Mouse (Mus musculus): ENCODE data around the gene Tspan11.

Gene Tspan11

GRCm38 (mm10) chr6:127942421-127942820 is 55.0 kb downstream of the Tspan11 start:
- no peak for DNase-seq

GRCm38 (mm10) chr6:127945725-127946124 is 58.3 kb downstream of the Tspan11 start:
- DNase-seq = peak; percentile 90 to 93

DNA sequence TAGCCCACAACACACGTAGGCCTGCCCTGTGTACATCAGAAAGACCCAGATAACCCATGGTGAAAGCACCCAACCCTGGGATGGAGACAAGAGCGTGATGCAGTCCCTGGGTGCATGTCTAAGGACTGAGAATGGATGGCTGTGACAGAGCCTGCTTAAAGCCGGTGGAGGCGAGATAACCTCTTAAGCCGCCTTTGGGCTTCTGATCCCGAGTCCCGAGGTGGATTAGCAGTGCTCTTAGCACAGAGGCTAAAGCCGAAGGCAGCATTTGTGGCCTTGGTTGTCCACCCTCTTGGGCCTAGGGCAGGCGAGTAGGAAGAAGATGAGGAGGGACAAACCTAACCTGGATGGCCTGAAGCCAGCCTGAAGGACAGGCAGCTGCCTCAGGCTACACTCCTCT is 61.3 kb downstream of the Tspan11 start:
- no peak for DNase-seq

DNA sequence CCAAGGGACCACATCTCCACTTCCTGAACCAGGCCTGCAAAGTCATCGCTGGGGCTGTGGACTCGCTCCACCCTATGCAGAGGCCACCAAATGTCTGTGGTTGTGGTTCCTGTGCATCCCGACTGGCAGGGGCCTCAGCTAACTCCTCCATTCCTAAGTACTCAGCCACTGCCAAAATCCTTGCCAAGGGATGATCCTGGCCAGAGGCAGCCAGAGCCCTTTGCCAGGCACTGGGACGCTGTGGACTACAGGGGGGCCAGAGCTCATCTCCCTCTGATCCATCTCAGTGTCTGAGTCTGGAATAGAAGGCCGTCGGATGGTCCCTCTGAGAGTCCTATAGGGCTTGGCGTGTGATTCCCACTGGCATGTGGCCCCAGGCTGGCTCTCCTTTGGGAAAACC is 62.5 kb downstream of the Tspan11 start:
- no peak for DNase-seq

DNA sequence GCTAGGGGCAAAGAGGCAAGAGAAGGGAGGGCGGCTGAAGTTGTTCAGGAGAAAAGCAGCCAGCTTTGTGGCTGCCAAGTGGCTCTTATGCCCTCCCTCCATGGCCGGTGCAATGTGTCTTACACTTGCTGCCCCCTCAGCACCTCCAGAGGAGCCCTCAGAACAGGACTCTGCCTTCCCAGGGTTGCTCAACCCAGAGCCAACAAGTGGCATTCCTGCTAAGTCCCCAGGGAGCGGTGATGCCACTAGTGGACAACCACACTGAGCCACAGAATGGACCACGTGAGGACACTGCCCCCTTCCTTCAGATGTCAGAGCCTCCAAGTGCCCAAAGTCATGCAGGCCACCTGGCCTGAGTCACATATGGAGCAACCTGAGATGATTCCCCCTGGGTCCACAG is 65.7 kb downstream of the Tspan11 start:
- DNase-seq = no peak

GRCm38 (mm10) chr6:127956172-127956571 is 68.8 kb downstream of the Tspan11 start:
- DNase-seq = no peak

DNA sequence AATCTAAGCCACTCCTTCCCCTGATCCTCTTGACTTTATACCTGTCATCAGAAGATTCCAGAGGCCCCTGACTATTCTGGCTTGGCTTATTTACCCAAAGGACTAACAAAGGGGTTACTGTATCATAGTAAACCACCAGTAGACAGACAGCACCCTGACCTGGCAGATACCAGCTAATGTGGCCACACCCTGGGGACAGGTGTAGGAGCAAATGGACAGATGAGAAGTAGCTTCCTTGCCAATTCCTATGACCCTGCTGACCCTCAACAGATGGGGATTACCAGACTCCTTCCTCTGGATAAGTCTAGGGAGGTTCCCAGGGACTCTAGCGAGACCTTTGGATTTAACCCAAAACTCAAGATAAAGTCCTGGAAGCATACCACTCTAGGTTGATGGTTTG is 72.8 kb downstream of the Tspan11 start:
- DNase-seq = no peak

DNA sequence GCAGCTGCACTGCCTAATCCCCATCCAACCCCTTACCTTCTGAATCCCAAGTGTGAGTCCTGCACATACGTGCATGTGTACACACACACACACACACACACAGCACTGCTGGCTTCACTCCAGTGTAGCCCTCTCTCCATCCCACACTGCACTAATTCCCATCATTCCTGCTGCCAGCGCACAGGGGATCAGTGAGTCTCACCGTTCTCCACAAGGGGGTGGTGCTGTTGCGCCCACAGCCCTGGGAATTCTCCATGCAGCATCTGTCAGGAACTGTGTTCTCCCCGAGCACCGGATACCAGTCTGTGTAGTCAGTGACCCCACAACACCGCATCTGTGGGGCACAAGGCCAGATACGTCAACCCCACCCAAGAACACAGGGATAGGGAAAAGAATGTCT is 78.1 kb downstream of the Tspan11 start:
- peak in 1 of 2 experiments; percentile 57 for DNase-seq

GRCm38 (mm10) chr6:127969709-127970108 is 82.3 kb downstream of the Tspan11 start:
- no peak for DNase-seq

DNA sequence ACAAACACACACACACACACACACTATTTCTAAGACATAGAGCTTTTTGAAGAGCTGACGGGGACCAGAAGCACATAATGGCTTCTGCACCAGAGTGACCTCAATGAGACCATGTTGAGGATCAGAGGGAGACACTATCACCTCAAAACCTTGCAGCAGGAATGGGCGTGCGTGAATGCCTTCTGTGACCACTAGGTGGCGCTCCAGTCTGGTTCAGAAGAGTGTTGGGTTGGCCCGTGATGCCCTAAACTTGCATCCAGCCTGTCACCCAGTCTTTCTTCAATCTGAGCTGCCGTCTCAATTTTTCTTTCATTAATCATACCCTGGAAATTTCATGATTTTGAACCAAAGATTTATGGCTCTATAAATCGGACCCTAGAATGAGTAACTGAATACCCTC is 82.7 kb downstream of the Tspan11 start:
- peak; percentile 95 to 96 for DNase-seq

GRCm38 (mm10) chr6:127970848-127971247 is 83.5 kb downstream of the Tspan11 start:
- no peak for DNase-seq

DNA sequence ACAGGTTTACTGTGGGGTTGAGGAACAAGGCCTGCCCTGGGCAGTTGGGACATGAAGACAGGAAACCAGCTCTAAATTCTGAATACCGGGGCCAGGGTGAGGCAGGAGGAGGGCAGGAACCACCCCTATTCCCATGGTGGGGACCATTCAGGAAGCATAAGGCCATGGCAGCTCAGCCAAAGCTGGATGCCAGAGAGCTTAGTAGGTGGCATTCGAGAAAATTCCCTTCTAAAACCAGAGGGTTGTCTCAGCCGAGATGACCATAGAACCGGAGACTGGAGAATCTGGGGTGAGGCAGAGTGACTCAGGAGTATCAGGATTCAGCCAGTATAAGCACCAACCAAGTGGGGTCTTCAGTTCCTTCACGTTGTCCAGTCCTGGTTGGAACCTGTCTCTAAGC is 84.5 kb downstream of the Tspan11 start:
- no peak for DNase-seq

GRCm38 (mm10) chr6:127973553-127973952 is 86.2 kb downstream of the Tspan11 start:
- DNase-seq = no peak

DNA sequence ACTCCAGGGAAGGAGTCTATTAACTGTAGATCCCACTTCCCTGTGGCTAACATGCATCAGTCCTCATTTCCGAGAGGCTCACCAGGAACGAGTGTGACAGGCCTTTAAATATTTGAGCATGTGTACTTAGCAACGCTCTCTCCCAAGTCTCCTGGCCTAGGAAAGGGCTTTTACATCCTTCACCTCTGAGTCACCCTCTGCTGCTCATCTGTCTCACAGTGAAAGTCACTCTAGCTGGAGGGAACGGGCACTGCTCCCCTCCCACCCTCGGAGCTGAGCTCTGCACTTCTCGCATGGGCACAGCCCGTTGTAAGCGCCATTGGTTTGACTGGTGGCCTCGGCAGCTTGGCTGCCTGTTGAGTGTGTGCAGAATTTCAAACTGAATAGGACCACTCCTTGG is 86.6 kb downstream of the Tspan11 start:
- no peak for DNase-seq

DNA sequence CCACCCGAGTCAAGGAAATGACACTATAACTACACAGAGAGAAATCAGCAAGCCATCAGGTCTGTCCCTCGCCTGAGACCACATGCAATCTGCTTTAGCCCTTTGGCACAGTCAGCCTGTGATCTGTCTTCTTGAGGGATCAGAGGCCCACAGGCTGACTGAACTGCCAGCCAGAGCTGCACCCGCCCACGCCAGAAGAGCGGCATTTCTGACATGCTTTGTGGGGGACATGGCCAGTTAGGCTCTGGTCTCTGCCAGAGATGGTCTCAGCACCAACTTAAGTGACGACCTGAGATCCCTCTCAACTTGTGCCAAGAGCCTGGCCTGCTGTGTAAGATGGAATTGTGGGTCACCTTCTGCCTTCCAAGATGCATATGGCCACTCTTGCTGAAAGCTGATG is 89.3 kb downstream of the Tspan11 start:
- DNase-seq = no peak

DNA sequence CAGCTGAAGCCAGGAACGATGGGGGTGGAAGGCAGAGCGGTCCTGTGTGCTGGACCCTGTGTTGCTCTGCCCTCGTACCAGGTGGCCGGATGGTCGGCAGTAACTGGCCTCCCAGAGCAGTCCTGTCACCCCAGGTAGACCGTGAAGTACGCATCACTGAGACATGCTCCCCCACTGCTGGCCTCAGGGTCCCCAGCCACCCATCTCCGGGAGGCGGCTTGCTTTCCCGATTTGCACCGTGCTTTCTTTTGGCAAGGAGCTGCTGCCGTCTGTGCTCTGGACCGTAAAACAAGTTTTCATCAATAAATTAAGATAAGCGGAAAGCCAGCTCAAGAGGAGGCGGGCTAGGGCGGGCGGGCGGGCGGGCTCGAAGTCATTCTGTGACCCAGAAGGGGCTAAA is 91.6 kb downstream of the Tspan11 start:
- no peak for DNase-seq

DNA sequence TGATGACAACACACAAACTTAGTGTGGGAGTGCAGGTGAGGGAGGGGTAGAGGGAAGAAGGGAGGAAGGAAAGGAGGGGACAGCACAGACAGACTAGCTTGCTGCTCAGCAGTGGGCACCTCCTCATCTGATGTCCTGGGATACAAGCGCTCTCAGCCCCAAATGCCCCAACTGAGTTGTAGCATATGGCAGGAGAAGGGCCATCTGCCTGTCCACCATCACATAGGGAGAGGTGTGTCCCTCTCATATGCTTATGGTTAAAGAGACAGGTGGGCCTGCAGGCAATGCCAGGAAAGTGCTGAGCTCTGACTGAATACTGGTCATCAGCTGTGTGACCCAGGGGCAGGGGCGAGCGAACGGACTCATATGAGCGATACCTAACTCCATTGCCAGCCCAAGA is 92.4 kb downstream of the Tspan11 start:
- DNase-seq = peak; percentile 69 to 85

DNA sequence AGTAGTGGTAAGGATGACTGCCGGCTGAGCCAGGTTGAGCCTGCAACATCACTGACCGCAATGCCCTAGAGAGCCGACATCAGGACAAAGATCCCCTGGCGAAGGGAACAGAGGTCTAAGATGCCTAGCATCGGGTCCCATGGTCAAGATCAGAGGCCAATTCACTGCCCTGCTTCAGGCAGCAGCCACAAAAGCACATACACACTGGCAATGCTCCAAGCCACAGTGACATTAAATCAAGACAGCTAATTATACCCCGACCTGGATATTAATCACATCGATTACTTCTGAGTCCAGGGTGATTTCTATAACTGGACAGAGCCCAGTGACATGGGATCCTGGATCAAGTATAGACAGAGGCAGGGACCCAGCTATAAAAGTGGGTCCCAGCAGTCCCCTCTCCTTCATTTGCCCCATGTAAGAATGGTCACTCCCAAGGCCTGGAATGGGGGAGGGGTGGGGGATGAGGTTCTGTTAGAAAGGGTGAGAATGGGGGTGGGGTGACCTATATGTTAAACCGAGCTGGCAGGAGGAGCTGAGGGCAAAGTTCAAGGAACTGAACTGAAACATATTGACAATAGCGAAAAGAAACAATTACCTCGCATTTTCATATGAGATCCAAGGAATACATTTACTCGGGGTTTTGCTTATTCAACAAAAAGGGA is 93.1 kb downstream of the Tspan11 start:
- peak in 1 of 2 experiments; percentile 53 for DNase-seq

- peak; percentile 75 to 83 for DNase-seq
Measured at GRCm38 (mm10) chr6:127981176-127981575, 93.8 kb downstream of the Tspan11 start.

- no peak for DNase-seq
Measured at GRCm38 (mm10) chr6:127986357-127986756, 99.0 kb downstream of the Tspan11 start.

GRCm38 (mm10) chr6:127987374-127987773 is 100.0 kb downstream of the Tspan11 start:
- DNase-seq = no peak

DNA sequence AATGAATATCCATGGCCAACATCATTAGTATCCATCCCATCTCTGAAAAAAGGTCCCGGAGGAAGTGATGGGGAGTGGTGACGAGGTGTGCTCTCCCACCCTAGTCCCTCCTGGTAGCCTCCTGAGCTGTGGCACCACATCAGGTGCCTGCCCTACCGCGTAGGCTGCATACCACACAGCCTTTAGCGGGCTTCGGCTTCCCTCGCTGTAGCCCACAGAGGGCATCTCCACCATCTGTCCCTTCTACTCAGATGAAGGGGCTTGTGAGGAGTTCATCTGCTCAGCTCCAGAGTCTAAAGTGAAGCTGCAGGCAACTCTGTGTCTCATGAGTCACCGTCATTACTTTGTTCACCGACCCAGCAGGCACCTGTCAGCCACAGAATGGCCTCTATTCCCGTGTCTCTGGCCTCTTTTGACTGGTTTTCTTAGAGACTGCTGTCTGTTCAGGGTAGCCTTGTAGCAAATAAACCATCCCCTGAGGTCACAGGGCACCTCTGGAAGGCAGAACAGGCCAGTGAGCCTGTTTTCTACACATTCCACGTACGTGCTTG is 101.6 kb downstream of the Tspan11 start:
- peak in 1 of 2 experiments; percentile 56 for DNase-seq

GRCm38 (mm10) chr6:127989624-127990212 is 102.3 kb downstream of the Tspan11 start:
- DNase-seq = peak; percentile 97

GRCm38 (mm10) chr6:127991509-127992176 is 104.3 kb downstream of the Tspan11 start:
- no peak for DNase-seq

All from cerebellum, postnatal 14 days (tissue).